Mouse (Mus musculus): ENCODE data around the gene Ercc8.

GRCm38 (mm10) chr13:108159963-108160362, 1.4 kb downstream of the Ercc8 start:
- TF ChIP-seq CTCF (IDR thresholded peaks at IDR 0.05; ENCODE audit: low read depth, low read length) = no peak
- no peak for TF ChIP-seq POLR2A (IDR thresholded peaks at IDR 0.05; ENCODE audit: borderline replicate concordance, low read depth, low read length)
